ENCODE assay signal across 8 mouse cellular contexts in the genomic region with DNA sequence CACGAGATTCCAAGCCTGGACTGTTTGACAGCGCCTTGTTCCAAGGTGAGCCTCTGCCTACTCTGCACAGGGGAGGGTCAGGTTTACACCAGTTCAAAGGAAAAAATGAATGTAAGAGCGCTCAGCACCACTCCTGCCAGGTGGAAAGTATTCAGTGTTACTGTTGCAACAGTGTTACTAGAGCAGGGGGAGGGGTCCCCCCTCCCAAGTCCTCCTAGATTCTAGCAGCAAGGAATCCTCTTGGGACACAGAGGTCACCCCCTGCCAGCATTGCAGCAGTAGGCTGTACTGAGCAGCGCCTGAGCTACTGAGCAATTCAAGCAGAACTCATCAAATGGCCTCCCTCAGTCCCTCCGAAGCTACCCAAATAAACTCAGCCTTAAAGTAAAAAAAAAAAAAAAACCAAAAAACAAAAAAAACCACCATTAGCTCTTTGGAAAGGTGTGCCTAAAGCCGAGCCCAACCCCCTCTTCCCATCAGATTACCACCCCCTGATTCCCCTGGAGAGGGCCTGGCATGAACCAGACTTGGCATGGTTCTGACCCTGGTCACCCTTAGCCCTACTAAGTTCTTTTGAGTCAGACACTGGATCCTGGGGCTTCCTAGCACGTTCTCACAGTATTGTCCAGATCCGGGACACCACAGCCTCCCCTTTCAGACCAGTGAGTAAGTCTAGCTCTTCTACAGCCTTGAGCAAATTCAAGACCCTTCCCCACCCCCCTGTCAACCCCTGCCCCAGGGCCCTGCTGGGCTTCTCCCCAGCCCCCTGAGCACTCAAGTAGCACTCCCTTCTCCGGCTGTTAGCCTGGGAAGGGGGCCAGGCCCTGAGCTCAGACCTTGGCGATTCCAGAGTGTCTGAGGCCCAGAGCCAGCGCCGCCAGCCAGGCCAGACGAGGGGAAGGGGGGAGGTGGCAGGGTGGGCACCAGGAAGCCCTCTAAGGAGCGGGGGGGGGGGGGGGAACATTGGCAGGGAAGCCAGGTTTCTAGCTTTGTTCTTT. TPM values are rescaled to one million over a fixed set of nuclear protein-coding genes. Genes with fewer than 3 reads are reported as not detected.
DNase-seq lines count a peak whose midpoint lies in the region; ATAC-seq and TF ChIP-seq lines count a peak whose summit lies in the region.

A gene (plus strand): TSS at position 585 of the 998 bp plus-strand sequence.

- intact Hi-C loops in gastrocnemius, adult 2 months (cut with DNase I) = loop anchor here (1.0 kb wide), 1 partner anchor 29 kb away; no protein-coding TSS in a partner anchor
- intact Hi-C loops in left cerebral cortex, postnatal 25 days (cut with DNase I) = no loop called here

- H3K9ac ChIP-seq in hindbrain, embryonic 14.5 days = peak within 1 kb of the TSS; percentile 61
- H3K9ac ChIP-seq in midbrain, embryonic 13.5 days (replicated peaks) = peak within 1 kb of the TSS; percentile 90

- no peaks in the 10 kb centered on the region for H3K9me3 ChIP-seq in hindbrain, embryonic 14.5 days (ENCODE audit: control insufficient read depth, low read length)
- no peaks in the 10 kb centered on the region for H3K9me3 ChIP-seq in midbrain, embryonic 13.5 days

- H3K36me3 ChIP-seq in hindbrain, embryonic 14.5 days (replicated peaks; ENCODE audit: control insufficient read depth, insufficient read depth) = no peaks in the 10 kb centered on the region
- no peaks in the 10 kb centered on the region for H3K36me3 ChIP-seq in midbrain, embryonic 13.5 days

- ATAC-seq in hindbrain, embryonic 14.5 days (ENCODE audit: low FRiP score) = peak; percentile 74
- ATAC-seq in midbrain, embryonic 13.5 days = peak; percentile 55; the same call in 1 of the 2 replicates
- ATAC-seq in erythroid progenitor cell, adult 5-6 weeks (replicated peaks; ENCODE audit: low FRiP score, poor library complexity, severe bottlenecking) = no peak

- peaks cover 40% of the 10 kb centered on the region for H3K27me3 ChIP-seq in hindbrain, embryonic 14.5 days (ENCODE audit: control insufficient read depth, insufficient read depth, low read length)
- peaks cover 74% of the 10 kb centered on the region for H3K27me3 ChIP-seq in midbrain, embryonic 13.5 days

- WGBS in hindbrain, embryonic 14.5 days = 14% methylated on average over 13 of the region's 14 CpGs
- 16% methylated on average over 13 of the region's 14 CpGs for WGBS in midbrain, embryonic 13.5 days

- no peak for TF ChIP-seq CTCF in gastrocnemius, adult 2 months (IDR thresholded peaks at IDR 0.05)

- peak within 1 kb of the TSS; percentile 99 for H3K4me2 ChIP-seq in hindbrain, embryonic 14.5 days (replicated peaks)
- H3K4me2 ChIP-seq in midbrain, embryonic 13.5 days (replicated peaks) = peak within 1 kb of the TSS; percentile 94

- peak within 1 kb of the TSS; percentile 94 for H3K27ac ChIP-seq in gastrocnemius, adult 2 months
- peak within 1 kb of the TSS; percentile 84 for H3K27ac ChIP-seq in hindbrain, embryonic 14.5 days
- peak within 1 kb of the TSS; percentile 80 for H3K27ac ChIP-seq in midbrain, embryonic 13.5 days

- peaks cover 13% of the 10 kb centered on the region; the same call in 1 of the 2 replicates for H3K4me1 ChIP-seq in hindbrain, embryonic 14.5 days (replicated peaks; ENCODE audit: control insufficient read depth, insufficient read depth, low read length)
- H3K4me1 ChIP-seq in midbrain, embryonic 13.5 days (replicated peaks) = peaks cover 33% of the 10 kb centered on the region

- DNase-seq in NIH3T3 (ENCODE audit: low read depth) = peak; percentile 92
- peak; percentile 55 for DNase-seq in brain, embryonic 18.5 days (ENCODE audit: low read depth, low spot score)
- peak; percentile 94 for DNase-seq in gastrocnemius, adult 2 months
- DNase-seq in hindbrain, embryonic 14.5 days (ENCODE audit: low spot score) = peak; percentile 67
- DNase-seq in left cerebral cortex, postnatal 25 days (ENCODE audit: low spot score in 2 of 2) = peak in 1 of 2 experiments; percentile 27
- no peak for DNase-seq in spleen, postnatal 10 days (ENCODE audit: low spot score in 2 of 2)

- peak within 1 kb of the TSS; percentile 88 for H3K4me3 ChIP-seq in gastrocnemius, adult 2 months
- peak within 1 kb of the TSS; percentile 45 for H3K4me3 ChIP-seq in hindbrain, embryonic 14.5 days (replicated peaks; ENCODE audit: low read length)
- peak within 1 kb of the TSS; percentile 57 for H3K4me3 ChIP-seq in midbrain, embryonic 13.5 days (replicated peaks)

RNA-seq across cellular contexts. Expression of the gene that starts here (rescaled TPM):
- total RNA-seq in gastrocnemius, adult 2 months (2021) = 10 to 100 TPM; 32.4 to 44.6 TPM
- 13.8 and 15.8 TPM in 2 replicates for polyA plus RNA-seq in hindbrain, embryonic 14.5 days (2014; fragmentation: Nextera tagmentation; extraction: Ambion mirVana)
- 10 to 100 TPM; 27.0 to 31.6 TPM for total RNA-seq in left cerebral cortex, postnatal 25 days (2021)
- polyA plus RNA-seq in midbrain, embryonic 13.5 days (2015; fragmentation: Nextera tagmentation; extraction: Ambion mirVana) = 7.1 and 9.5 TPM in 2 replicates
- total RNA-seq in erythroid progenitor cell, adult 5-6 weeks (2015; ENCODE audit: low replicate concordance) = 2.5 and 10.1 TPM in 2 replicates
- 1.6 TPM in 1 of 2 replicates, not detected in the other for total RNA-seq in erythroid progenitor cell, adult 5-6 weeks (2017; ENCODE audit: low replicate concordance)

Comparison
In these comparisons a context has a peak if more than half of its experiments do, and no peak if none do; other contexts are left out.
1. DNase-seq: peak in NIH3T3 (single experiment), brain, embryonic 18.5 days (single experiment), gastrocnemius, adult 2 months (single experiment) and hindbrain, embryonic 14.5 days (single experiment); none in spleen, postnatal 10 days (0 of 2).
2. Peak in every context shown above with its lines, with median percentiles within 50 percentile points of each other: H3K27ac ChIP-seq and H3K4me3 ChIP-seq.